Mouse (Mus musculus) bone marrow macrophage, adult 2 months (primary cell): ENCODE measurements around the gene Iqcf5. TPM values are rescaled to one million over a fixed set of nuclear protein-coding genes. Genes with fewer than 3 reads are reported as not detected.

Experiments used
- H3K27ac ChIP-seq: 2 replicates; pipeline ENCODE4 v1.5.1; 2012; ENCODE audit warnings: low read depth, low read length; ENCODE audit not compliant: insufficient read depth
- H3K4me1 ChIP-seq: 2 replicates; pipeline ENCODE4 v1.6.1; 2012; ENCODE audit warnings: low read length; ENCODE audit not compliant: control insufficient read depth, insufficient read depth
- H3K4me3 ChIP-seq: 2 replicates; pipeline ENCODE4 v1.5.1; 2012; ENCODE audit warnings: mild to moderate bottlenecking, low read length, moderate library complexity; ENCODE audit not compliant: insufficient read depth
- CTCF ChIP-seq: IDR thresholded peaks from 2 replicates; pipeline ENCODE4 v1.5.1; 2012; ENCODE audit warnings: low read depth, mild to moderate bottlenecking, low read length, moderate library complexity
- POLR2A ChIP-seq: IDR thresholded peaks from 2 replicates; pipeline ENCODE4 v1.6.1; 2012; ENCODE audit warnings: mild to moderate bottlenecking, low read depth, low read length, borderline replicate concordance
- polyA plus RNA-seq: library from polyadenylated mRNA; stranded (reverse); fragments of >200 nt; gene quantifications from 2 replicates; pipeline ENCODE4 v1.2.4, GENCODE M21; 2012; ENCODE audit not compliant: missing spikeins, insufficient read depth, insufficient read length

The Iqcf5 gene
- polyA plus RNA-seq, 1 experiment: not detected

DNA sequence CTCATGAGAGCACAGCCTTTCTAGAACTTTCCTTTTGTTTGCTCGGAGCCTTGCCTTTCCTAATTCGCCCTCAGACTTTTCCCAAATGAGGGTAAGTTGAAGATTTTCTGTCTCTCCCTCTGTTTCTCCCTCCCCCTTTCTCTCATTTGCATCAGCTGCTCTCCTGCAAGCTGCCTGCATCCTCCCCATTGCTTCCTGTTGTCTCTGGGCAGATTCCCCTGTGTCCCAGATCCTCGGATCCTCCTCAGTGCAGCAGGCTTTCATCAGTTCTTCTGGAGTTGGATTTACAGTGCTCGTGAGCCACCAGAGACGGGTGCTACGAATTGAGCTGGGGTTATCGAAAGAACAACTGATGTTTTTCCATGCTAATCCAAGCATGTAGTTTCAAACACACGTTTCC, 49.7 kb downstream of the Iqcf5 start:
- H3K27ac ChIP-seq: no peak overlapping the region
- TF ChIP-seq CTCF: no peak
- TF ChIP-seq POLR2A: no peak
- no peak overlapping the region for H3K4me3 ChIP-seq
- H3K4me1 ChIP-seq: 0 out of 2 replicates have a peak, but pooled peaks cover 3% of the 10 kb centered on the region

Other genes with a start within 250 kb of the Iqcf5 start
- gene Poc1a, start 233.5 kb upstream of the Iqcf5 start, polyA plus RNA-seq: 8.3 and 13.7 TPM in 2 replicates
- 122 and 129 TPM in 2 replicates for gene Dusp7, start 145.9 kb upstream of the Iqcf5 start, polyA plus RNA-seq
- 299 and 319 TPM in 2 replicates for gene Rpl29, start 85.1 kb upstream of the Iqcf5 start, polyA plus RNA-seq
- 1.3 and 1.6 TPM in 2 replicates for gene Acy1, start 76.3 kb upstream of the Iqcf5 start, polyA plus RNA-seq
- gene Abhd14b, start 67.1 kb upstream of the Iqcf5 start, polyA plus RNA-seq: 27.6 and 32.0 TPM in 2 replicates
- gene Abhd14a, start 66.9 kb upstream of the Iqcf5 start, polyA plus RNA-seq: 5.4 and 8.3 TPM in 2 replicates
- gene Pcbp4, start 61.3 kb upstream of the Iqcf5 start, polyA plus RNA-seq: 17.8 and 19.5 TPM in 2 replicates
- not detected in 2 replicates for gene Gpr62, start 48.6 kb upstream of the Iqcf5 start, polyA plus RNA-seq
- 7.8 and 11.2 TPM in 2 replicates for gene Rrp9, start 38.6 kb upstream of the Iqcf5 start, polyA plus RNA-seq
- 21.0 and 22.0 TPM in 2 replicates for gene Parp3, start 37.6 kb upstream of the Iqcf5 start, polyA plus RNA-seq
- not detected in 2 replicates for gene Iqcf1, start 14.6 kb upstream of the Iqcf5 start, polyA plus RNA-seq
- 0.64 and 0.71 TPM in 2 replicates for gene Iqcf3, start 47.1 kb downstream of the Iqcf5 start, polyA plus RNA-seq
- not detected in 2 replicates for gene Iqcf4, start 56.4 kb downstream of the Iqcf5 start, polyA plus RNA-seq
- not detected in 2 replicates for gene Iqcf6, start 112.0 kb downstream of the Iqcf5 start, polyA plus RNA-seq
- not detected in 2 replicates for gene Grm2, start 141.5 kb downstream of the Iqcf5 start, polyA plus RNA-seq
- gene Tex264, start 171.4 kb downstream of the Iqcf5 start, polyA plus RNA-seq: 75.3 and 106 TPM in 2 replicates